Mouse (Mus musculus) ovary, postnatal 10 days (tissue): ENCODE measurements around the gene Zdbf2.

Source experiments
- DNase-seq: peaks from one replicate; pipeline ENCODE4 v3.0.0; 2022; ENCODE audit warnings: low spot score

The Zdbf2 gene

GRCm38 (mm10) chr1:63272741-63273338 lies at the start of gene Zdbf2:
Gene Zdbf2, plus strand, starts transcription at chr1:63273265.
- no peak for DNase-seq

DNA sequence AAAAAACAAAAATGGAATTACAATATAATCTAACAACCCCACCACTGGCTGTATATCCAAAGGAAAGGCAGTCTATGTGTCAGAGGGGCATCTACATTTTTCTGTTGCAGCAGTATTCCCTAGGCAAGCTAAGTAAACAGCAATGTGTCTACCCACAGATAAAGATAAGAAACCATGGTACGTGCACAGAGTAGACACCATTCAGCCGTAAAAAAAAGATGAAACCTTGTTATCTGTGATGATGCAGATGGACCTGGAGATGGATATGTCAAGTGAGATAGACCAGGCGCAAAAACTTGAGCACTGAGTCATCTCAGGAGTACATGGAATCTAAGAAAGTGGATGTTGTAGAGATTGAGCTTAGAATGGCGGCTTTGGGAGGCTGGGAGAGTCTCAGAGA lies 48.1 kb upstream of the Zdbf2 start:
- DNase-seq = no peak

- no peak for DNase-seq
These were observed 47.2 kb upstream of the Zdbf2 start for GRCm38 (mm10) chr1:63225890-63226289.

- DNase-seq = no peak
These were observed 45.8 kb upstream of the Zdbf2 start for GRCm38 (mm10) chr1:63227241-63227640.

DNA sequence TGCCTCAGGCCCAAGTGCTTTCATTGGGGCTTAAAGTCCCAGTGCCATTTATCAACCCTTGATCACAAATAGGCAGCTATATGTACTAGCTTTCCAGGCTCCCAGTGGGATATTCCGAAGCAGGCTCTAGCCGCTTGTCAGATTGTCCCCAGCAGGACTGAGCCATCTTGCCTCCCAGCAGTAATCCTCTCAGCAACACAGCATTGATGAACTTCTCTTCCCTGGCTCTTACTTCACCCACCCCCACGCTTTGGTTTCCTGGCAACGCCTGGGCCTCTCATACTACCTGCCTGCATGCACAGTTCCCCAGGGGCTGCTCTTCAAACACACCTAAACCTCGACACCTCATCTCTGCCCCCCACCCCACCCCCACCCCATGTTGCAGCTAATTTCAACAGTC lies 35.7 kb upstream of the Zdbf2 start:
- DNase-seq = no peak

DNA sequence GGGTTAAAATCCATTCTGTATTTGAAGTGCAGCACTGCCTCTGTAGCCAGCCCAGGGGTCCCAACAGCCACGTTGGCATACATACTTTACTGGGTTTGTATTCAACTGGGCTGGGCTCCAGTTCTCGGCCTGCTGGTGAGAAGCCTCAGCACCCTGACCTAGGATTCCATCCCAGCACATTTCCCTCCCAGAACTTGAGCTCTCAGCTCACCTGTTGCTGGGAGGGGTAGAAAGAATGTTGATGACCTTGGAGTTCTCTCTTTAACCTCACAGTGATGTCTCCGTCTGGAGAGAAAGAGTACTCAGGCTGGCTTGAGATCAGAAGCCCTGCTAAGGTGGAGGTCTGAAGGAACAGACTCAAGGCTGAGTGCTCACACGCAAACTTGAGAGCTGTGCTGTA lies 33.8 kb upstream of the Zdbf2 start:
- no peak for DNase-seq

DNA sequence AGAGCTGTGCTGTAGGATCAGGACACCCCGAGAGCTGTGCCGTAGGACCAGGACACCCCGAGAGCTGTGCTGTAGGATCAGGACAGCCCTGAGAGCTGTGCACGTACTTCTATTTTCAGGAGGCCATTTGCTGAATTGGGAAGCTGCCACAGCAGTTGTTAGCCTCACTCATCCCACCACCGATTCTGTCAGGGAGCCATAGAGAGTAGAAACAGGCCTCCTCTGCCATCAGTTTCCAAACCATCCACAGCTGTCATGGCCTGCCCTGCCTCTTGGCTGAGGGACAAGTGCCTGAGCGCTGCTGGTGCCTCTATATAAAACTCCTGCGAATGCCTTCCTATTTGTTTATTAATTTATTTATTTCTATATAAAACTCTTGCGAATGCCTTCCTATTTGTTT lies 33.3 kb upstream of the Zdbf2 start:
- DNase-seq = no peak

DNA sequence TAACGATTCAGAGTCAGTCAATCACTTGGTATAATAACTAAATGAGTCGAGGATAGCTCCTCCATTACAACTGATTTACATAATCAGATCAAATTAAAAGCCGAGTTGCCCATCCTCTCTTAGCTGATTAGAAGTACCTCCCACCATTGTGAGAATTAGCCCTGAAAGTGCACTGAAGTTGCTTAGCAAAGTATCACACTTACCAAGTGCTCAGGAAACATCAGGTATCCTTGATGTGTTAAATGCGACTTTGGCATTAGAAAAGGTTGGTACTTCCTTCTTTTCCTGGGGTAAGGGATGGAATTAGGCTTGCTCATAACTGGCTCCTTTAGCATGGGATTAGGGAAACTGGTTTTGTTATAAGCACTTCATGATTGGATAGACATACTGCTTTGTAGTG lies 29.2 kb upstream of the Zdbf2 start:
- no peak for DNase-seq

GRCm38 (mm10) chr1:63246862-63247521 lies 26.1 kb upstream of the Zdbf2 start:
- no peak for DNase-seq

- DNase-seq = no peak
These were observed 25.2 kb upstream of the Zdbf2 start for GRCm38 (mm10) chr1:63247831-63248359.

DNA sequence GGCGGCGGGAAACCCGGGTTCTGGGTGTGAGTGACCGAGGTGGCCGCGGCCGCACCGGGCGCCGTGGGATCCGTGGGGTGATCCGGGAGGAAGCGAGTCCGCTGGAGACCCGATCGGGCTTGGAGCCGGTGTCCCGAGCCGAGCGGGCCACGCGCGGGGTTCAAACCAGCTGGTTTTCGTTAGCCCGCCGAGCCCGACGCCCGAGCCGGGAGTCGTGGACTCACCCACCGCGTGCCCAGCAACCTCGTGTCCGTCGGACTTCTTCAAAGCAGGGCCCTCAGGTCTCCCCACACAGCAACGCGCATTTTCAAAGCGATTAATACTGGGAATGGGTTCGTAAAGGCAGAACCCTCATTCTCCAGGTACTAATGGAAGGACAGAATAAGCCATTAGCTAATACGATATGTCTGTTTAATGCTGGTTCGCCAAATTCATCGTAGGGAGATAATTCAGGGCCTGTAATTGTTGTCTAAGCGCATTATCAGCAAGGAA lies 24.7 kb upstream of the Zdbf2 start:
- DNase-seq = peak; percentile 9

- no peak for DNase-seq
These were observed 23.8 kb upstream of the Zdbf2 start for GRCm38 (mm10) chr1:63249261-63249660.

DNA sequence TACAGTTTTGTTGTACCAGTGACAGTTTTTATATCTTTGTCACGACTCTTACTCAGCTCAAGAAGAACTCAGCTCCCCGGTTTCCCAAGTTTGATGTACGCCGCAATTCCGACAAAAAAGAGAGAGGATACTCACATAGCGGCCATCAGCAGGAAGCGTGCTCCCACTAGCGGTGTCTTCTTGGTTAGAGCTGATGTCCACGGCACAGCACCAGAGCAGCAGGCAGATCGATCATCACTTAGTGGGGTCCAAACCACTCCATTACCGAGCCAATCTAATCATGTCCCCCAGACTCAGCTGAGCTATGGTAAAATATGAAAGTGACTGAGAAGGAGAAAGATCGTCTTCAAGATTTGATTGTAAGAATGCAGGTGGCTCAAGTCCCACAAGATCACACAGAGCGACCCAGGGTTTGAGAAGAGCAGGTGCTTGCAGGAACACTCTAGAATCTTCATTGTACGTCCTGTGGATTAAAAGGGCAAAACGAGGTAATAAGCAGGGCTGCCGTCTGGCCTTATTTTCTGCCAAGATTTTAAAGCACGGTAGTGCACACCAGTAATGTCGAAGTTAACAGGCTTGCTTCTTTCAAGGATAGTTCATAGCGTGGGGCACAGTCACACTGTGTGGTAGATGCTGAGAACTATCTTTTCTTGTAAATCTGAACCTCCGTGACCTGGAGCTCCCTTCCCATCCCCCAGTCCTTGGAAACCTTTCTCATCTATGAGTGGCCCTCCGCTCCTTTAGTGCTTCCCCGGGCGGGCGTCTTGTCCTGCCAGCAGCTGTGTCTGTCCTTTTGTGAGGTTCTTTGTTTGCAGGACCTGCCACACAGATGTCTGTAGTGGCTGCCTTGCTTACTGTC lies 20.5 kb upstream of the Zdbf2 start:
- no peak for DNase-seq

- no peak for DNase-seq
These were observed 19.8 kb upstream of the Zdbf2 start for GRCm38 (mm10) chr1:63253291-63253690.

DNA sequence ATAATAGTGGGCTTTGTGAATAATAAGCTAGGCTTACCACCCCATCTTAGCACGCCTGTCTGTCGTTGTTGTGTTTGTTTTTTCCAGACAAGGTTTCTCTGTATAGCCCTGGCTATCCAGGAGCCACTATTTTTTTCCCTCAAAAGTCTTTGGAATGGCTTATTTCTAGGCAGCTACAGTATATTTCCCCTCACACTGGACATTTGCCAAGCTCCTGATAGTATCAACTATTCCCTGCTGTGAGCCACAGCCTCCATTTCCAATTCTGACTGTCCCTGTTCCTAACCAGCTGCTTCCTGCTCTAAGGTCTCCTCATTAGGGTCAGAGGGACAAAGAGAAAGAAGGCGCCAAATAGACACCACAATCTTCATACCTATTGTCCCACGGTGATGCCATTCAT lies 18.0 kb upstream of the Zdbf2 start:
- DNase-seq = no peak

DNA sequence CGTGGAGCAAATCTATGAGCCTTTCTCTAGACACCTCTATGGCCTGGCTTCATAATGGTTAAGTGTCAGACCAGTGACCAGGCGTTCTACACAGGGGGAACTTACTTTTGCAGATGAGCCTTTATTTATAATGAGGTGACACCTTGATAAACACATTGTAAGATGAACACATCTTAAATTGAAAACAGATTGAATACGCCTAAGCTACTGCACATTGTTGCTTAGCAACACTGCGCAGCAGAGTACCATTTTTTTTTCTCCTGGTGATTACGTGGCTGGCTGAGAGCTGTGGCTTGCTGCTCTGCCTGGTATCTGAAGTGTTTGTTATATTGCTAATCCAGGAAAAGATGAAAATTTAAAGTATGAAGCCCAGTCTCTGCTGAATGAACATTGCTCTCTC lies 17.0 kb upstream of the Zdbf2 start:
- DNase-seq = no peak

DNA sequence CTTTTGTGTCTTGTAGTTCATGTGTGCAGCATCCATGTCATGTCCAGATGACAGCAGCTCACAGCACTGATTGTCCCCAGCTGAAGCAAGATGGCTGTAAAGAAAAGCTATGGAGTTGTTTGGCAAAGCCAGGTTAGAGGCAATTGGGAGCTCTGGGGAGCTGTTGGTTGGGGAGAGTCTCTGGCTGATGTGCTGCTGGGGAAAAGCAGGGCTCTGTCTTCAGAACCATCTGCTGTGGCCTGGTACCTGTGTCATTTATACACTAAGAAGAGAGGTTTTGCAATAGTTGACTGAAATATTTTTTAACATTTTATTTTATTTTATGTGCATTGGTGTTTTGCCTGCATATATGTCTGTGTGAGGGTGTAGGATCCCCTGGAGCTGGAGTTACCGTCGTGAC lies 14.6 kb upstream of the Zdbf2 start:
- DNase-seq = no peak

GRCm38 (mm10) chr1:63259271-63259830 lies 13.7 kb upstream of the Zdbf2 start:
- DNase-seq = no peak

- no peak for DNase-seq
These were observed 12.9 kb upstream of the Zdbf2 start for GRCm38 (mm10) chr1:63259916-63260741.

DNA sequence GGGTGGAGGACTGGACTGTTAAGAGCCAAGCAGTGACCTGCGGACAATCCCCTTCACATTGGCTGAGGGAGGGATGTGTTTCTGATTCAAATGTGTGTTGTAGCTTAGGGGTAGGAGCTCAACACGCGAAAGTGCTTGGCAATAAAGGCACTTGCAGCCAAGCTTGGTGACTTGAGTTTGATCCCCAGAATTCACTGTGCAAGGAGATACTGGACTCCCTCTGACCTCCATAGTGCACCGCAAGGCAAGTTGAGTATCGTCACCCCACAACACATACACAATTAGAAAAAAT lies 12.4 kb upstream of the Zdbf2 start:
- DNase-seq = no peak

DNA sequence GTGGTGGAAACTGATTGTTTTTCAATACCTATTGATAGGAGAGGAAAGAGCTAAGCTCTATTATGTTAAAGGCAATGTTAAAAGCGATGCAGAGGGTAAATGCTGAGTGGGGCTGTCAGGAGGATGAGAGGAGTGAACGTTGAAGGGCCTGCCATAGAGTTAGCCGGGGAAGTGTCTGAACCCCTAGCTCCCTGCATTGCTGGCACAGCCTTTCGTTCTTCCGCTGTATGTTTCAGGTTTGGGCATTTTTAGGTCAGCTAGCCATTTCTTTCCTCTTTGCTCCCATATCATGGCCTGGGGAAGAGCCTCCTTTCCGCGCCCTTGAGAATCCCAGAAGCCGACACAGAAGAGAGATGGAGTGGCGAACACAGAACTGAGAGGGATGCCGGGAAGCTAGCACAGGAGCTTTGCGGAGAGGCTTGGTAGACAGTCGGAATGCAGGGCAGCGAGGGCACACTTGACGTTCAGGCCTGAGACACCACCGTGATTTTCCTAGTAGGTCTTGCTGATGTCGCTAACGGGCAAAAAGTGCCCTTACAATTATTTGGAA lies 11.9 kb upstream of the Zdbf2 start:
- no peak for DNase-seq

DNA sequence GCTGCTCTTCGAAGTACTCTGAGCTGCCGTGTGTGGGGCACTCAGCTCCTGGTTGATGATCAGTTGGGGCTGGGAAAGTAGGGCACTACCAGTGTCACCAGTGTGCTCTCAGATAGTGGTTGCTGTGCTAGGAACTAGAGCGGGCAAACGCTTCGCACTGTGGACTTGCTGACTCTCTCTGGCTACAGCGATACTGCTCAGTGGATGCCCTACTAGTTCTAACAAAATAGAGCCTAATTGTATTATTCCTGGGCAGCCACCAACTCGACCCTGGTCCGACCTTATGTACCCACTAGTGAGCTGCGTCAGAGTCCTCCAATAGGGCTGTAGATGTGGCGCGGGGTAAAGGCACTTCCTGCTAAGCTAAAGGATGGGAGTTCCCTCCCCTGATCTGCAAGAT lies 9.4 kb upstream of the Zdbf2 start:
- DNase-seq = no peak
